Mouse (Mus musculus) myocyte (in vitro differentiated cells): Measurements from ENCODE around the gene Gzme. TPM values are rescaled to one million over a fixed set of nuclear protein-coding genes. Genes with fewer than 3 reads are reported as not detected.

Source experiments
- H3K27me3 ChIP-seq: one replicate; pipeline ENCODE4 v1.6.1; 2011; ENCODE audit not compliant: control insufficient read depth, insufficient read depth, insufficient read length
- H3K36me3 ChIP-seq: one replicate; pipeline ENCODE4 v1.6.1; 2011; ENCODE audit not compliant: control insufficient read depth, insufficient read depth
- H3K4me2 ChIP-seq: one replicate; pipeline ENCODE4 v1.6.1; 2011; ENCODE audit warnings: low read depth, control low read depth
- H3K4me3 ChIP-seq: one replicate; pipeline ENCODE4 v1.5.1; 2011; ENCODE audit warnings: mild to moderate bottlenecking, control low read depth, moderate library complexity
- H3K79me2 ChIP-seq: one replicate; pipeline ENCODE4 v1.6.1; 2011; ENCODE audit not compliant: control insufficient read depth, insufficient read depth
- H3ac ChIP-seq: one replicate; pipeline ENCODE4 v1.6.1; 2011; ENCODE audit not compliant: control insufficient read depth, insufficient read length
- CEBPB ChIP-seq: IDR thresholded peaks from 2 replicates; pipeline ENCODE4 v1.6.1; 2011; ENCODE audit warnings: mild to moderate bottlenecking, moderate library complexity; ENCODE audit not compliant: poor library complexity, insufficient read depth, severe bottlenecking
- E2F4 ChIP-seq: IDR thresholded peaks from one replicate; pipeline ENCODE4 v1.6.1; 2011; ENCODE audit warnings: mild to moderate bottlenecking, control low read depth, moderate library complexity; ENCODE audit not compliant: insufficient read depth
- MAX ChIP-seq: IDR thresholded peaks from one replicate; pipeline ENCODE4 v1.6.1; 2011; ENCODE audit warnings: low read depth, mild to moderate bottlenecking, control low read depth
- MYOD1 ChIP-seq, 3 experiments: IDR thresholded peaks; one replicate each; pipeline ENCODE4 v1.6.1; 2011; ENCODE audit warnings: control low read depth in 2 of 3, low read depth in 2 of 3, mild to moderate bottlenecking in 2 of 3, moderate library complexity in 1 of 3; ENCODE audit not compliant: insufficient read length in 2 of 3, control insufficient read depth in 1 of 3
- MYOG ChIP-seq, 3 experiments: IDR thresholded peaks; one replicate each; pipeline ENCODE4 v1.6.1; 2011; ENCODE audit warnings: control low read depth in 2 of 3, low read depth in 2 of 3, mild to moderate bottlenecking in 2 of 3; ENCODE audit not compliant: insufficient read length in 2 of 3, control insufficient read depth in 1 of 3, insufficient read depth in 1 of 3
- POLR2A ChIP-seq: IDR thresholded peaks from one replicate; pipeline ENCODE4 v1.6.1; 2011; ENCODE audit warnings: low read depth, mild to moderate bottlenecking, control low read depth, moderate library complexity; ENCODE audit not compliant: insufficient read length
- POLR2AphosphoS2 ChIP-seq: IDR thresholded peaks from one replicate; pipeline ENCODE4 v1.6.1; 2011; ENCODE audit warnings: low read depth, control low read depth; ENCODE audit not compliant: insufficient read length
- REST ChIP-seq: IDR thresholded peaks from one replicate; pipeline ENCODE4 v1.6.1; 2011; ENCODE audit warnings: mild to moderate bottlenecking, control low read depth, moderate library complexity; ENCODE audit not compliant: insufficient read depth, insufficient read length
- SRF ChIP-seq: IDR thresholded peaks from one replicate; pipeline ENCODE4 v1.6.1; 2011; ENCODE audit warnings: low read depth; ENCODE audit not compliant: control insufficient read depth, insufficient read length
- TCF12 ChIP-seq: IDR thresholded peaks from one replicate; pipeline ENCODE4 v1.6.1; 2011; ENCODE audit warnings: mild to moderate bottlenecking, control low read depth; ENCODE audit not compliant: poor library complexity, insufficient read depth, severe bottlenecking
- TCF3 ChIP-seq: IDR thresholded peaks from one replicate; pipeline ENCODE4 v1.6.1; 2011; ENCODE audit warnings: low read depth, control low read depth; ENCODE audit not compliant: insufficient read length
- USF1 ChIP-seq: IDR thresholded peaks from one replicate; pipeline ENCODE4 v1.6.1; 2011; ENCODE audit warnings: low read depth, mild to moderate bottlenecking, control low read depth, moderate library complexity
- polyA plus RNA-seq: library from polyadenylated mRNA; unstranded; fragments of >200 nt; fragmentation: generic; extraction: Trizol; gene quantifications from one replicate; pipeline ENCODE4 v1.2.1, GENCODE M21; 2012; ENCODE audit warnings: missing spikeins

Gene Gzme
- polyA plus RNA-seq, 1 experiment = 0.55 TPM

- H3K79me2 ChIP-seq = no peaks in the 10 kb centered on the region
- H3K27me3 ChIP-seq = no peaks in the 10 kb centered on the region
- H3ac ChIP-seq = no peak overlapping the region
- H3K4me2 ChIP-seq = no peak overlapping the region
- H3K4me3 ChIP-seq = no peak overlapping the region
- TF ChIP-seq POLR2A (no peak), MAX (no peak), TCF12 (no peak), E2F4 (no peak), POLR2AphosphoS2 (no peak), MYOG (IDR thresholded peaks at IDR 0.05; ENCODE audit: control insufficient read depth in 1 of 3, insufficient read depth in 1 of 3, insufficient read length in 2 of 3, low read depth in 2 of 3) (no peak), CEBPB (no peak), USF1 (no peak)
- H3K36me3 ChIP-seq = no peaks in the 10 kb centered on the region
These were observed 27.1 kb downstream of the Gzme start for GRCm38 (mm10) chr14:56093353-56093752.

GRCm38 (mm10) chr14:56086711-56087110, 33.7 kb downstream of the Gzme start:
- no peaks in the 10 kb centered on the region for H3K79me2 ChIP-seq
- no peak for TF ChIP-seq MAX
- TF ChIP-seq POLR2AphosphoS2 = no peak
- TF ChIP-seq REST = no peak
- TF ChIP-seq TCF12 = no peak
- no peak for TF ChIP-seq CEBPB
- no peak for TF ChIP-seq MYOG (IDR thresholded peaks at IDR 0.05; ENCODE audit: control insufficient read depth in 1 of 3, insufficient read depth in 1 of 3, insufficient read length in 2 of 3, low read depth in 2 of 3)
- TF ChIP-seq E2F4 = no peak
- TF ChIP-seq USF1 = no peak
- no peak for TF ChIP-seq POLR2A
- no peak for TF ChIP-seq SRF
- no peak for TF ChIP-seq TCF3
- no peak for TF ChIP-seq MYOD1 (IDR thresholded peaks at IDR 0.05; ENCODE audit: control insufficient read depth in 1 of 3, insufficient read length in 2 of 3, low read depth in 2 of 3)
- no peaks in the 10 kb centered on the region for H3K36me3 ChIP-seq
- no peak overlapping the region for H3K4me3 ChIP-seq
- no peak overlapping the region for H3K4me2 ChIP-seq
- H3ac ChIP-seq = no peak overlapping the region
- no peaks in the 10 kb centered on the region for H3K27me3 ChIP-seq

GRCm38 (mm10) chr14:56085167-56085566, 35.3 kb downstream of the Gzme start, which contains the start of gene Mcpt8:
Gene Mcpt8, minus strand, starts transcription at chr14:56085273.
- no peaks in the 10 kb centered on the region for H3K27me3 ChIP-seq
- TF ChIP-seq REST (no peak), CEBPB (0 out of 2 replicates have a peak, but pooled peaks have one; percentile 45)
- no peaks in the 10 kb centered on the region for H3K36me3 ChIP-seq
- no peak within 1 kb of the TSS for H3ac ChIP-seq
- no peak within 1 kb of the TSS for H3K4me2 ChIP-seq
- H3K4me3 ChIP-seq = no peak within 1 kb of the TSS
- H3K79me2 ChIP-seq = no peaks in the 10 kb centered on the region

DNA sequence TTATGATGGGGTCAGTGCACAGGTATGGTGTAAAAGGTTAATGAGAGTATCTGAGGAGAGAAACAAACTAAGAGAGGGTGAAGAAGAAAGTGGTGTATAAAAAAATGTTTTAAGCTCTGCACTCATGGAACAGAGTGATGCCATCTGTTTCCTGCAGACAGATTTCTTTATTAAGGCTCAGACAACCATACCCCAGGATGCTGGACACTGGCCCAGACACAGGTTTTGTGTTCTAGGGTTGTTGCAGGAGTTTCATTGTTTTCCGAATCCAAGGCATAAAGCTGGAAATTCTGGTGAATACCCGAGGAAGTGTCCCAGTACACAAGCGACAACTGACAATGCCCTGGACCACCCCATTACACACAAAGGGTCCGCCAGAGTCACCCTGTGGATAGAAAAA, 38.4 kb downstream of the Gzme start:
- no peak overlapping the region for H3ac ChIP-seq

More for the DNA sequence above, 38.4 kb downstream of the Gzme start:
- Histone ChIP-seq H3K36me3 (no peaks in the 10 kb centered on the region), H3K79me2 (no peaks in the 10 kb centered on the region), H3K27me3 (no peaks in the 10 kb centered on the region), H3K4me2 (no peak overlapping the region), H3K4me3 (no peak overlapping the region)
- no peak for TF ChIP-seq TCF12
- TF ChIP-seq MYOD1 (IDR thresholded peaks at IDR 0.05; ENCODE audit: control insufficient read depth in 1 of 3, insufficient read length in 2 of 3, low read depth in 2 of 3) = no peak
- TF ChIP-seq TCF3 = no peak
- TF ChIP-seq SRF = no peak
- no peak for TF ChIP-seq POLR2A
- TF ChIP-seq POLR2AphosphoS2 = no peak

Other genes starting within 250 kb of the Gzme start
- gene Cbln3, start 236.2 kb downstream of the Gzme start, polyA plus RNA-seq = 0.28 TPM
- gene Khnyn, start 235.7 kb downstream of the Gzme start, polyA plus RNA-seq = 10.0 TPM
- gene Sdr39u1, start 220.3 kb downstream of the Gzme start, polyA plus RNA-seq = 2.4 TPM
- 3.0 TPM for gene Cma1, start 175.9 kb downstream of the Gzme start, polyA plus RNA-seq
- 0.05 TPM for gene Cma2, start 169.6 kb downstream of the Gzme start, polyA plus RNA-seq
- gene Mcpt1, start 102.7 kb downstream of the Gzme start, polyA plus RNA-seq = 0.44 TPM
- not detected for gene Mcpt9, start 90.1 kb downstream of the Gzme start, polyA plus RNA-seq
- not detected for gene Mcpt2, start 78.6 kb downstream of the Gzme start, polyA plus RNA-seq
- 0.14 TPM for gene Mcpt4, start 58.3 kb downstream of the Gzme start, polyA plus RNA-seq
- 10.7 TPM for gene Mcpt8, start 35.4 kb downstream of the Gzme start, polyA plus RNA-seq
- 0.54 TPM for gene Ctsg, start 18.1 kb downstream of the Gzme start, polyA plus RNA-seq
- gene Gzmd, start 12.0 kb upstream of the Gzme start, polyA plus RNA-seq = 0.05 TPM
- gene Gzmg, start 39.0 kb upstream of the Gzme start, polyA plus RNA-seq = not detected
- 0.07 TPM for gene Gzmn, start 54.0 kb upstream of the Gzme start, polyA plus RNA-seq
- gene Gzmf, start 90.8 kb upstream of the Gzme start, polyA plus RNA-seq = not detected
- not detected for gene Gzmc, start 114.0 kb upstream of the Gzme start, polyA plus RNA-seq
- not detected for gene Gzmb, start 141.6 kb upstream of the Gzme start, polyA plus RNA-seq
- not detected for gene Atp12a, start 244.4 kb upstream of the Gzme start, polyA plus RNA-seq